Mouse (Mus musculus) WW6 (cell line): ENCODE results near the gene Wfs1.

Experiments
- DNase-seq: peaks from one replicate; pipeline ENCODE4 v3.0.0-alpha.2; 2013; ENCODE audit warnings: low read depth, low spot score

Wfs1 gene

DNA sequence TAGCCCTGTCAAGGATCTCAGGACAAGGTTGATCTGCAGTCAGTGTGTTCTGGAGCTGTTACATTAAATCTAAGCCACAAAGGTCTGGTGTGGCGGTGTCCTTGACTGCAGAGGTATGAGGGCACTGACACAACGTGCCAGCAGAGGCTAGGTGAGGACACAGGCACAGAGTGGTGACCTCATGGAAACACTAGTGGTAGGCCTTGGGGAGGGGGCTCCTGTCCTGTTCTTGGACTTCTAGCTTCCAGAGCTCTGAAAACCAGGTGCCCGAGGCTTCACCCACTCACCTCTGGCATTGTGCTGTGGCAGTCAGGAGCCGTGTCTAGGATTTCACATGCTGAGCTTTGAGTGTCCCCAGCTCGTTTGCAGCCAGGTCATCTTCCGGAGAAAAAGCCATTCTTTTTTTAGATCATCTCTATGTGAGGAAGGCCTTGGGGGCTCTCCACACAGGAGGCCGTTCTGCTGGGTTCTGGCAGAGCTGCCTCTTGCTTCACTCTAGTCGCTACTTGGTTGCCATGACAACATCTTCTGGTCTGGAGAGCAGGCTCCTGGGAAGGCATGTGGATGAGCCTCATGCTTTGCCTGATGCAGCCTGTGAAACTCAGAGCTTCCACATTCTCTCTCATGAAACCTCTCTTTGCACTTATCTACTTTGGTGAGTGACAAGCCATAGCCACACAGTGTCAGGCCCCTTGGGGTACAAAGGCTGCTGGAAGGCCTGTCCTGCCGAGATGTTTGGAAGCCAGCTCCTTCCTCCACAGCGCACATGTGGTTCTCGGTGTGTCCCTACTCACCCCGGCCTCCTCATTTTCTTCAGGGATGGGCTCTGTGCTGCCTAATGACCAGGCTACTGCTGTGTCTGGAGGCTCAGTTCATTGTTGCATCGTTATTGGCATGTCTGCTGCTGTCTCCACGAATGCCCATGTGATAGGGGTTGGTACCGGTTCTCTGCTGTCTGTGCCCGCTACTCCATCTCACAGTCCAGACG is 53.2 kb downstream of the Wfs1 start:
- DNase-seq, result no peak

DNA sequence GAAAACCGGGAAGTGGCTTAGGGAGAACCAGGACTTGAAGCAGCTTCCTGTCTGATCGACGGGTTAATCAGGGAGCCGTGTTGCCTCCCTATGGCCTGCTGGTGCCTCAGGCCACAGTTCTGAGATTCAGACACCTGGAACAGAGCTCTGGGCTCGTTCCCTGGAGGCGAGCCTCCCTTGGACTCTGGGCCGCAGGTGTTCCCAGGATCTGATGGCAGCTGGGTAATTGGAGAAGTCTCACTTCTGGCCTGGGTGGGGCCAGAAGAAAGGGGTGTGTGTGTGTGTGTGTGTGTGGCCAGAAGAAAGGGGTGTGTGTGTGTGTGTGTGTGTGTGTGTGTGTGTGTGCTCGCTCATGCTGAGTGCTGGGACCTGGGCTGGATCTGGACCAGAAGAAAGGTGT is 55.6 kb downstream of the Wfs1 start:
- no peak for DNase-seq

DNA sequence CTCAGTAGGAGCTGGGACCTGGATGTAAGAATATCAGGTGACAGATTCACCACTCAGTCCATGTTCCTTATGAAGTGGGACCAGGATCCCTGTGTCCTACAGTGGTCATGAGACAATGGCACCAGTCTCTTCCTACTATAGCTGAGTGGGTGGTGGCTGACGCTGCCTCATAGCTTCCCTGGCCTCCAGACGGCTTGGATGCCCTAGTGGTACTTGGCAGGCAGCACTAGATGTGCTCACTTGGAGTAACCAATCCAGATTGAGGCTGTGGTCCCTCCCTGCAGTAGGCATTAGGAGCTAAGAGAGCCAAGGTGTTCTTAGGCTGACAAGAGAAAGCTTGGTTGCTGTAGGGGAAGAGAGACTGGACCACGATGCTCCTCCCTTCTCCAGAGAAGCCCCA is 59.6 kb downstream of the Wfs1 start:
- no peak for DNase-seq

DNA sequence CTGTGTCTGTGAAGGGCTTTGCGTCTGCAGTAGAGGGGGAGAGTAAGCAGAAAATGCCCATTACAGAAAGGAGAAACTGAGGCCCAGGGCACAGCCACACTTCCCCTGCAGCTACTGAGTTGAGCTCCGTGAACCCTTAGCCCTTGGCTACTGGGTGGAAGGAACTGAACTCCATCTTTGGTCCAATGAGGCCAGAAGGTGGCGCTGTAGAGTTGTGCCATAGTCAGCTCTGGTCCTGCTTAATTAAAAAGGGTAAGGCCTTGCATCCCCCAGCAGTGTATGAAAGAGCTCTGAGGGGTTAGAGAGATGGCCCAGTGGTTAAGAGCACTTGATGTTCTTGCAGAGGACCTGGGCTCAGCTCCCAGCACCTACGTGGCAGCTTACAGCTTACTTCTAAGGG is 60.3 kb downstream of the Wfs1 start:
- no peak for DNase-seq

DNA sequence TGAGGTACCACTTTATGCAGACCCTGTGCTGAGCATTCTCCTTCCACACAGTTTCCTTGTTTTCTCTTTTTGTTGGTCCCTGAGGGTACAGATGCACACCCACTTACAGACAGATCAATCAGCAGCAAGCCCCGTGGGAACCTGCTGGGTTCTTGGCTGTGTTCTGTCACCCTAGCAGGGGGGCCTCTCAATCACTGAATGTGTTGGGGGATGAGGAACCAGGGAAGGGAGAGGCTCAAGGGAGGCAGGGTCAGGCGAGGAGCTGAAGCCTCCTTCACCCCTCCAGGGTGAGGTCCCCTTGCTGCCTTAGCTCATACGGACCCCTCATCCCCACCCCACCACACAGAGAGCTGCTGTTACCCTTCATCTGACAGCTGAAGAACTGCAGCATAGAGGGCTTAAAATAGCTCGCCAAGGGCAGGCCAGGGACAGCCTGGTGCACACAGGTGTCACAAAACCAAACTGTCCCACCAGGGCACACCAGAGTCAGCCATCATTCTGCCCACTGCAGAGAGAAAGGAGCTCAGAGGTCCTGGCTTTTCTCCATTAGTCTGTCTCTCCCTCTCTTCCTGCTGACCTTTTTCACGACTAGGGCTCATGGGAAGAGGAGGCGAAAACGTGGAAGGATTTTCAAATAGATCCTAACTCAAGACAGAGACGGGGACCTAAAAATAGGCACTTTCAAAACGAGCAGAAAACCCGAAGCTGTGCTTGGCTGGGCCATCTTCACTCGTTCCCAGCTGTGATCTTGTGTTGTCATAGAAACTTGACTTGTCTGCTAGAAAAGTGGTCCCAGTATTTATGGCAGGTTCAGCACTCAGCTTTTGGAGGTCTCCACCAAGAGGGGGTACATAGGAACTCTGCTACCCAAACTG is 64.9 kb downstream of the Wfs1 start:
- DNase-seq, result no peak

DNA sequence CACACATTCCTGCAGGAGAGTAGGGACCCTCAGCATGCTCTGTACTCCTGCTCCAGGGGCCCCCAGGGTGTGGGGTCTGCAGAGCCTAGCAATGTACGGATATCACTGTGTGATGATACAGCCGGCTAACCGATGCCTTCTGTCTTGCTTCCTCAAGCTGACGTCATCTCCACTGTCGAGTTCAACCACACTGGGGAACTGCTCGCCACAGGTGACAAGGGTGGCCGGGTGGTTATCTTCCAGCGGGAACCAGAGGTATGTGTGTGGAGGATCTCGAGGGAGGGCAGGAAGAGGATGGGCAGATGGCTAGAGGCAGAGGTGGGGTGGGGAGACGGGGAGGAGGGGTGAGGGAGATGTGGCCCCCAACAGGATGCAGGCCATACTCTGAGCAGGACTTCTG is 66.2 kb downstream of the Wfs1 start:
- DNase-seq, result no peak

DNA sequence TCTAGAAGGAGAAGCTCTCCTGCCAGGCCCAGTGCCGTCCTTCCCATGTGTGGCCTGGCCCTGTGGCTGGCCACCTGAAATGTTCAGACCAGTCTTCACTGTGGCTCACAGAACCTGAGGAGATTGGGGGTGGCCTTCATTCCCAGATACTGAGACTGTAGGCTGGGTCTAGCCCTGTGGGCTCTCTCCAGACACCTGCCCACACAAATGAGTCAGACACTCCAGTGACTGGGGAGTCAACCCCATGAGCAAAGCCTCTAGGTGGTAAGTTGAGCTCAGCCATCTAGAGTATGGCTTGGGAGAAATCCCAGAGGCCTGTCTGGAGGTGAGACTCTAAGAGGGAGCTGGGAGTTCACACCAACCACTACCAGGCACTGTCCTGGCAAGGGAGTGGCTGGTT is 67.1 kb downstream of the Wfs1 start:
- DNase-seq, result no peak

DNA sequence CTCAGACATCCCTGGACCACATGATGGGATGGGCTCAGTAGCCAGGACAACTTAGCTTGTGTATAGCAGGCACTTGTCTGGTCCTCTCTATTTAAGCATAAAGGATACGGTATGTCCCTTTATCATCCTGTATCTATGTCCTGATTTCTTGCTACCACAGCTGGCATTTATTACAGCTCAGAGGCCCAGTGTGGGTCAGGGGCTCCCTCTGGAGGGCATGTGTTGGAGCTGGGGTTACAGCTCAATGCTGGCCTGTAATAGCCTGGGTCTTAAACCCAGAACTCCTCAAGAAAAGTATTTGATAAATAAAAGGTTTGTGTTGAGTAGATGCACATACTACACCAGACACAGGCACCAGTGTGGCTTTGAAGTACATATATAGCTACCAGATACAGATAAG is 68.9 kb downstream of the Wfs1 start:
- DNase-seq, result no peak

DNA sequence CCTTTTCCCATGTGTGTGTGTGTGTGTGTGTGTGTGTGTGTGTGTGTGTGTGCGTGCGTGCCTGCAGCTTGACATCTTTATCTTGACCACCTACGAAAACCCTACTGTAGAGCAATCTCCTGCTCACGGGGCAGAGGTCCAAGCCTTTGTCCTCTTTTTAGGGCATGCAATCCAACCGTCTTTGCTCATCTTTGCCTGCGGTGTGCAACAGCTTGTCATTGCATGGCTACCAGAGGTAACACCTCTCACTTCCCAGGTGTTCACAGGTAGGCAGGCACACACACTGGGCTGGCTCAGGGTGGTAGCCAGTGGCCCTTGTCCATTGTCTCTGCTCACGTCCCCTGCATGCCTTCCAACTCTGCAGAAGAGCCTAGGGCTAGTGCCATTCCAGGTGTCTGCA is 71.0 kb downstream of the Wfs1 start:
- no peak for DNase-seq

DNA sequence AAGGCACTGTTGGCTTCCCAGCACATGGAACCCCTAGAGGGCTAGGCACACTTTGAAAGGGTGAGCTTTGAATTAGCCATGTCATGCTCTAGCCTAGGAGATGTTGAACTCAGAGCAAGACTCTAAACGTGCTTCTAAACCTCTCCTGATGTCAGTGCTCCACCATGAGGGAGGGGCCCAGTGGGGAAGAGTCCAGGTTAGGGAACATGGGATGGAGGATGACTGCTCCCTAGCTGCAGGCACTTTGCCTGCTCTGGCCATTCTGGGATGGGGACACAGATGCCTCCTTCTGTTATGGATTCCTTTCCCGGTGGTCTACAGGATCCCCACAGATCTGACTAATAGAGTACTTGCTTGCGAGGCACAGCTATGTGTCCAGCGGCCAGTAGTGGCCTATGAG is 71.8 kb downstream of the Wfs1 start:
- no peak for DNase-seq

DNA sequence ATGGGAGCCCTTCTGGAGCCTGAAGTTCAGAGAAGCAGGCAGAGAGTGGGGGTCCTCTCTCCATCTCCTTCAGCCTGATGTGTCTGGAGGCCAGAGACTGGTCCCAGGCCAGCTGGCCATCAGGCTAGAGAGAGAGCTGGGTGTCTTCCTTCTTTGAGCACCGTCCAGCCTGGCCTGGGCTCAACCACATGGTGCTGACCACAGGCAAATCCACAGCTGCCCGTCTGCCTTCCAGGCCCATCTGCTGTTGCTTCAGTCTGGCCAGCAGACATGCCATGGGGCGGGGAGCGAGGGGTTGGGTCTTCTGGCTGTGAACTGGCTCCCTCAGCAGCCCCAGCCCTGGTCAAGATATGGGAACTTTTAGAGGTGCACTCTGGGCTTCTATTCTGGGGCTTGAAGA is 72.4 kb downstream of the Wfs1 start:
- no peak for DNase-seq
